Mouse (Mus musculus) colon, adult 2 months (tissue): ENCODE results near the gene Slc48a1. TPM values are rescaled to one million over a fixed set of nuclear protein-coding genes. Genes with fewer than 3 reads are reported as not detected.

ENCODE experiments used
- polyA plus RNA-seq: library from polyadenylated mRNA; depleted of rRNA; stranded (reverse); fragments of >200 nt; gene quantifications from 2 replicates; pipeline ENCODE4 v1.2.3, GENCODE M21; 2012; rRNA removed

The Slc48a1 gene
- 54.0 and 68.6 TPM in 2 replicates for polyA plus RNA-seq

GRCm38 (mm10) chr15:97778311-97779098 is at the start of gene Slc48a1:
Gene Slc48a1, plus strand, starts transcription at chr15:97778520.

DNA sequence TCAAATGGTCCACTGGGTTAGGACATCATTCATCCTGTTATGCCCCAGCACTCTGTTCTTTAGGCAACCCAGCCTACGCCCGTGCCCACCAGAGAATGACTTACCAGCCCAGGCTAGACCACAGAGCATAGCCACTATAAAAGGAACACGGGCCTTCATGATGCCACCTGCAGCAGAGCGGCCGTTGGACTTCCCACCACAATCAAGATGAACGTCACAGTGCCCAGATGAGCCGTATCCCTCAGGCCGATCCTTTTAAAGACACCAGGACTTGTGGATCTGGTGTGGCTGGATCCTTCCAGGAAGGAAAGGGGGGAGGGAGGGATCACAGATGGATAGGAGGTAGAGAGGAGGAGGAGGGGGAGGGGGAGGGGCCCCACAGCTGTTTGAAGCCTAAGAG is 47.2 kb upstream of the Slc48a1 start, which contains the start of gene Endou:
Gene Endou, minus strand, starts transcription at position 229 of the 400 bp plus-strand sequence.

GRCm38 (mm10) chr15:97767280-97768186 is 10.8 kb upstream of the Slc48a1 start, which contains the start of gene Rapgef3:
Gene Rapgef3, minus strand, starts transcription at chr15:97767972.

Other genes with a start within 250 kb of the Slc48a1 start
- gene Rpap3, start 72.7 kb upstream of the Slc48a1 start, polyA plus RNA-seq, result 2.2 and 2.5 TPM in 2 replicates
- gene Endou, start 47.2 kb upstream of the Slc48a1 start, polyA plus RNA-seq, result 0.43 and 0.49 TPM in 2 replicates
- 53.5 and 54.2 TPM in 2 replicates for gene Rapgef3, start 10.5 kb upstream of the Slc48a1 start, polyA plus RNA-seq
- gene Hdac7, start 66.0 kb downstream of the Slc48a1 start, polyA plus RNA-seq, result 42.7 and 49.6 TPM in 2 replicates
- 139 and 140 TPM in 2 replicates for gene Vdr, start 132.1 kb downstream of the Slc48a1 start, polyA plus RNA-seq
- 22.4 and 23.5 TPM in 2 replicates for gene Tmem106c, start 185.7 kb downstream of the Slc48a1 start, polyA plus RNA-seq
- gene Col2a1, start 226.2 kb downstream of the Slc48a1 start, polyA plus RNA-seq, result 0.10 TPM in 1 of 2 replicates, not detected in the other